Mouse (Mus musculus) ES-E14 (cell line): ENCODE data around the gene 4930519P11Rik. TPM values are rescaled to one million over a fixed set of nuclear protein-coding genes. Genes with fewer than 3 reads are reported as not detected.
A peak's percentile ranks its signal among the peaks of the same experiment; 100 is the strongest.

Source experiments
- DNase-seq: peaks from one replicate; pipeline ENCODE4 v3.0.0-alpha.2; 2013; ENCODE audit warnings: low read depth, low spot score
- H3K27ac ChIP-seq: 2 replicates; pipeline ENCODE4 v1.5.1; 2012; ENCODE audit warnings: low read depth, mild to moderate bottlenecking, low read length, moderate library complexity, mixed read lengths; ENCODE audit not compliant: poor library complexity, insufficient read depth, severe bottlenecking
- H3K36me3 ChIP-seq: 2 replicates; pipeline ENCODE4 v1.6.1; 2012; ENCODE audit warnings: mild to moderate bottlenecking, low read length, moderate library complexity, mixed read lengths; ENCODE audit not compliant: control insufficient read depth, poor library complexity, insufficient read depth, severe bottlenecking
- H3K4me1 ChIP-seq, 2 experiments: fragments of 150-350 bp in 1 of 2; sonication (generic) in 1 of 2; 2 replicates each; pipeline ENCODE4 v1.6.1; 2012; ENCODE audit warnings: low read length in 2 of 2, mild to moderate bottlenecking in 1 of 2, mixed read lengths in 1 of 2; ENCODE audit not compliant: control insufficient read depth in 2 of 2, insufficient read depth in 2 of 2, poor library complexity in 1 of 2
- H3K4me3 ChIP-seq, 2 experiments: fragments of 150-350 bp in 1 of 2; sonication (generic) in 1 of 2; 2 replicates each; pipeline ENCODE4 v1.5.1; 2012; ENCODE audit warnings: low read length in 2 of 2, low read depth in 1 of 2, mild to moderate bottlenecking in 1 of 2, mixed read lengths in 1 of 2; ENCODE audit not compliant: insufficient read depth in 1 of 2, poor library complexity in 1 of 2, severe bottlenecking in 1 of 2
- H3K9ac ChIP-seq: 2 replicates; pipeline ENCODE4 v1.6.1; 2012; ENCODE audit warnings: low read depth, mild to moderate bottlenecking, low read length, mixed read lengths; ENCODE audit not compliant: poor library complexity, insufficient read depth, severe bottlenecking
- H3K9me3 ChIP-seq: fragments of 150-350 bp; sonication (generic); 2 replicates; pipeline ENCODE4 v1.6.1; 2012; ENCODE audit warnings: low read depth, mild to moderate bottlenecking, low read length; ENCODE audit not compliant: control insufficient read depth, insufficient read depth
- CHD2 ChIP-seq: IDR thresholded peaks from 2 replicates; pipeline ENCODE4 v1.6.1; 2014; ENCODE audit warnings: mild to moderate bottlenecking, low read depth, low read length, inconsistent platforms
- HCFC1 ChIP-seq: IDR thresholded peaks from 2 replicates; pipeline ENCODE4 v1.6.1; 2012; ENCODE audit warnings: low read length, inconsistent platforms, borderline replicate concordance; ENCODE audit not compliant: insufficient read depth
- MAFK ChIP-seq: IDR thresholded peaks from 2 replicates; pipeline ENCODE4 v1.6.1; 2014; ENCODE audit warnings: mild to moderate bottlenecking, low read depth, low read length, inconsistent platforms; ENCODE audit not compliant: insufficient read depth
- ZC3H11A ChIP-seq: IDR thresholded peaks from 2 replicates; pipeline ENCODE4 v1.6.1; 2012; ENCODE audit warnings: low read depth, mild to moderate bottlenecking, inconsistent platforms, low read length, borderline replicate concordance
- ZNF384 ChIP-seq: IDR thresholded peaks from 2 replicates; pipeline ENCODE4 v1.6.1; 2012; ENCODE audit warnings: low read depth, low read length, inconsistent platforms
- in situ Hi-C, 2 experiments: fragments of 600-800 bp; cut with MboI; formaldehyde crosslinking; loops; one replicate each; pipeline ENCODE4 v1.15.1; 2025; ENCODE audit warnings: low sequenced_read_pairs in 2 of 2, inconsistent platforms in 1 of 2; ENCODE audit not compliant: unreplicated experiment in 2 of 2
- total RNA-seq: library from RNA; depleted of rRNA; stranded (reverse); fragments of 300-350 nt; gene quantifications from 2 replicates; pipeline ENCODE4 v1.2.3, GENCODE M21; 2012; rRNA removed

The 4930519P11Rik gene
- total RNA-seq = 0.67 TPM in 1 of 2 replicates, not detected in the other

- Histone ChIP-seq H3K9ac (peak within 1 kb of the TSS; percentile 90), H3K4me3 (peak within 1 kb of the TSS; percentile 74 to 75), H3K27ac (peak within 1 kb of the TSS; percentile 97), H3K9me3 (no peaks in the 10 kb centered on the region), H3K36me3 (no peaks in the 10 kb centered on the region), H3K4me1 (peaks cover 6 to 8% of the 10 kb centered on the region in 2 experiments; a peak in 3 of 4 replicates)
- in situ Hi-C loops = no loop called here
- DNase-seq = peak; percentile 65
- TF ChIP-seq ZC3H11A (no peak), HCFC1 (peak; percentile 64; the same call in 1 of the 2 replicates), CHD2 (no peak), MAFK (0 out of 2 replicates have a peak, but pooled peaks have one; percentile 5)
These were observed at the start of gene 4930519P11Rik, which contains the start of gene Zfp341 for GRCm38 (mm10) chr2:154613118-154614115. Gene 4930519P11Rik (minus strand): TSS chr2:154613437. Gene Zfp341 (plus strand): TSS chr2:154613297.

GRCm38 (mm10) chr2:154659531-154660074, 46.4 kb upstream of the 4930519P11Rik start:
- no peak overlapping the region for H3K27ac ChIP-seq
- peaks cover 7 to 11% of the 10 kb centered on the region in 2 experiments; a peak in 3 of 4 replicates for H3K4me1 ChIP-seq
- TF ChIP-seq ZC3H11A = no peak
- no peak for TF ChIP-seq HCFC1
- peak; percentile 62; the same call in 1 of the 2 replicates for TF ChIP-seq ZNF384
- no peak for TF ChIP-seq CHD2
- TF ChIP-seq MAFK = no peak
- peaks cover 10% of the 10 kb centered on the region for H3K36me3 ChIP-seq
- DNase-seq = no peak
- H3K4me3 ChIP-seq = no peak overlapping the region
- no peaks in the 10 kb centered on the region for H3K9me3 ChIP-seq
- in situ Hi-C loops = no loop called here
- no peak overlapping the region for H3K9ac ChIP-seq

GRCm38 (mm10) chr2:154659070-154659469, 45.8 kb upstream of the 4930519P11Rik start:
- Histone ChIP-seq H3K36me3 (peaks cover 10% of the 10 kb centered on the region), H3K9ac (no peak overlapping the region), H3K4me1 (peaks cover 7 to 11% of the 10 kb centered on the region in 2 experiments; a peak in 3 of 4 replicates), H3K9me3 (no peaks in the 10 kb centered on the region), H3K4me3 (0 out of 4 replicates have a peak overlapping the region, but pooled peaks of 1 of the 2 experiments have one; percentile 22), H3K27ac (no peak overlapping the region)
- no peak for DNase-seq
- in situ Hi-C loops = no loop called here
- TF ChIP-seq MAFK (no peak), HCFC1 (no peak), CHD2 (no peak), ZC3H11A (no peak), ZNF384 (no peak)

GRCm38 (mm10) chr2:154657486-154658237, 44.4 kb upstream of the 4930519P11Rik start:
- no peak for DNase-seq
- Histone ChIP-seq H3K4me3 (peak overlapping the region; percentile 84 to 96), H3K27ac (no peak overlapping the region), H3K9me3 (no peaks in the 10 kb centered on the region), H3K36me3 (peaks cover 10% of the 10 kb centered on the region), H3K4me1 (peaks cover 7 to 11% of the 10 kb centered on the region in 2 experiments; a peak in 3 of 4 replicates), H3K9ac (peak overlapping the region; percentile 85)
- TF ChIP-seq ZC3H11A (no peak), CHD2 (no peak), HCFC1 (no peak), MAFK (no peak), ZNF384 (no peak)
- in situ Hi-C loops = no loop called here
